25 mouse cellular contexts compared by ENCODE assay signal in the genomic region with DNA sequence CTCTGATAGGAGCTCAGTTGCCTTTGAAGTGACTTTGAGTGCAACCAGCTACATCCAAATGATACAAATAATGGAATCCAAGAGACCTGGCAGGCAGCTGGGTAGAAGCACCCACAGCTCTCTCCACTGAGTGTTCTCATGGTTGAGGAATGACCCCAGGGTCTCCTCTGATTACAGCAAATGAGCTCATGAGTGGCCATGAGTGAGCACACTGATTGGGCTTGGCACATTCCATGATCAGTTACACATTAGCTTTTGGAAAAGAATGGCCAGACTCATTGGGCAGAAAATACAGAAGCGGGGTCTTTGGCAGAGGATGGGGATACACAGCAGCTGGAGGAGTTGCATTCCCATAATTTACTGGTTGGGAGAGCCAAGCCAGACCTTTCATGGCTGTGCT.
DNase-seq lines count a peak whose midpoint lies in the region; ATAC-seq lines count a peak whose summit lies in the region.
"Had no signal": no experiment of that assay in that cellular context is flagged by ENCODE, and none has a peak within 500 bp of the region (broad histone marks: within the 10 kb centered on the region; RNA-seq: fewer than 3 reads in every experiment).

No protein-coding gene starts in this region.

- no peak overlapping the region for H3K4me3 ChIP-seq in embryonic facial prominence, embryonic 14.5 days (ENCODE audit: low read depth, low read length)
- H3K4me3 ChIP-seq in embryonic facial prominence, embryonic 10.5 days = no peak overlapping the region
- no peak overlapping the region for H3K4me3 ChIP-seq in forebrain, embryonic 16.5 days (replicated peaks; ENCODE audit: low read length)
- H3K4me3 ChIP-seq in forebrain, embryonic 15.5 days = no peak overlapping the region
- H3K4me3 ChIP-seq in hindbrain, embryonic 15.5 days = no peak overlapping the region
- H3K4me3 ChIP-seq in hindbrain, embryonic 11.5 days (ENCODE audit: low read depth, low read length) = no peak overlapping the region
- no peak overlapping the region for H3K4me3 ChIP-seq in midbrain, embryonic 16.5 days (ENCODE audit: low read depth, low read length)
- H3K4me3 ChIP-seq: embryonic facial prominence, embryonic 12.5 days; embryonic facial prominence, embryonic 15.5 days; erythroblast, embryonic 14.5 days; forebrain, embryonic 10.5 days had no signal

- no peaks in the 10 kb centered on the region for H3K27me3 ChIP-seq in embryonic facial prominence, embryonic 14.5 days (replicated peaks; ENCODE audit: control insufficient read depth, insufficient read depth, low read length)
- H3K27me3 ChIP-seq in embryonic facial prominence, embryonic 10.5 days (replicated peaks; ENCODE audit: low read depth, poor library complexity, severe bottlenecking) = no peaks in the 10 kb centered on the region
- H3K27me3 ChIP-seq in forebrain, embryonic 16.5 days (replicated peaks; ENCODE audit: control insufficient read depth, insufficient read depth, low read length) = no peaks in the 10 kb centered on the region
- no peaks in the 10 kb centered on the region for H3K27me3 ChIP-seq in forebrain, embryonic 15.5 days
- H3K27me3 ChIP-seq in hindbrain, embryonic 15.5 days = no peaks in the 10 kb centered on the region
- no peaks in the 10 kb centered on the region for H3K27me3 ChIP-seq in hindbrain, embryonic 11.5 days (ENCODE audit: control insufficient read depth, insufficient read depth, low read length)
- H3K27me3 ChIP-seq in midbrain, embryonic 16.5 days (ENCODE audit: control insufficient read depth, insufficient read depth, low read depth, low read length) = no peaks in the 10 kb centered on the region
- H3K27me3 ChIP-seq: embryonic facial prominence, embryonic 12.5 days; embryonic facial prominence, embryonic 15.5 days had no signal

- no peaks in the 10 kb centered on the region for H3K4me1 ChIP-seq in embryonic facial prominence, embryonic 14.5 days (ENCODE audit: control insufficient read depth, insufficient read depth, low read length)
- H3K4me1 ChIP-seq in embryonic facial prominence, embryonic 10.5 days = no peaks in the 10 kb centered on the region
- no peaks in the 10 kb centered on the region for H3K4me1 ChIP-seq in forebrain, embryonic 16.5 days (replicated peaks; ENCODE audit: control insufficient read depth, insufficient read depth, low read length)
- no peaks in the 10 kb centered on the region for H3K4me1 ChIP-seq in forebrain, embryonic 15.5 days
- H3K4me1 ChIP-seq in hindbrain, embryonic 15.5 days (replicated peaks) = no peaks in the 10 kb centered on the region
- no peaks in the 10 kb centered on the region for H3K4me1 ChIP-seq in hindbrain, embryonic 11.5 days (replicated peaks; ENCODE audit: control insufficient read depth, insufficient read depth, low read length)
- no peaks in the 10 kb centered on the region; the same call in 1 of the 2 replicates for H3K4me1 ChIP-seq in midbrain, embryonic 16.5 days (ENCODE audit: control insufficient read depth, insufficient read depth, low read length)
- H3K4me1 ChIP-seq: embryonic facial prominence, embryonic 12.5 days; embryonic facial prominence, embryonic 15.5 days; forebrain, embryonic 10.5 days had no signal

- no peak overlapping the region for H3K4me2 ChIP-seq in embryonic facial prominence, embryonic 14.5 days (ENCODE audit: low read depth, low read length)
- H3K4me2 ChIP-seq in forebrain, embryonic 16.5 days (ENCODE audit: low read length) = no peak overlapping the region
- H3K4me2 ChIP-seq in forebrain, embryonic 15.5 days (replicated peaks) = no peak overlapping the region
- H3K4me2 ChIP-seq in hindbrain, embryonic 15.5 days = no peak overlapping the region
- no peak overlapping the region for H3K4me2 ChIP-seq in hindbrain, embryonic 11.5 days (replicated peaks; ENCODE audit: low read depth, low read length)
- H3K4me2 ChIP-seq in midbrain, embryonic 16.5 days (ENCODE audit: low read length) = no peak overlapping the region
- H3K4me2 ChIP-seq: embryonic facial prominence, embryonic 12.5 days; embryonic facial prominence, embryonic 15.5 days had no signal

- no peaks in the 10 kb centered on the region for H3K9me3 ChIP-seq in embryonic facial prominence, embryonic 14.5 days (ENCODE audit: control insufficient read depth, low read length)
- no peaks in the 10 kb centered on the region for H3K9me3 ChIP-seq in embryonic facial prominence, embryonic 10.5 days
- H3K9me3 ChIP-seq in forebrain, embryonic 16.5 days (ENCODE audit: control insufficient read depth, low read length) = no peaks in the 10 kb centered on the region
- no peaks in the 10 kb centered on the region for H3K9me3 ChIP-seq in forebrain, embryonic 15.5 days
- H3K9me3 ChIP-seq in hindbrain, embryonic 15.5 days = no peaks in the 10 kb centered on the region
- H3K9me3 ChIP-seq in hindbrain, embryonic 11.5 days (ENCODE audit: control insufficient read depth, low read length) = no peaks in the 10 kb centered on the region
- H3K9me3 ChIP-seq in midbrain, embryonic 16.5 days (replicated peaks; ENCODE audit: control insufficient read depth, low read length, poor library complexity, severe bottlenecking) = no peaks in the 10 kb centered on the region
- H3K9me3 ChIP-seq: embryonic facial prominence, embryonic 12.5 days; embryonic facial prominence, embryonic 15.5 days; forebrain, embryonic 10.5 days had no signal

- ATAC-seq in embryonic facial prominence, embryonic 14.5 days (ENCODE audit: low read depth) = peak; percentile 41; the same call in 1 of the 2 replicates
- ATAC-seq in forebrain, embryonic 16.5 days = 0 out of 2 replicates have a peak, but pooled peaks have one; percentile 12
- ATAC-seq in forebrain, embryonic 15.5 days (replicated peaks) = no peak
- 0 out of 2 replicates have a peak, but pooled peaks have one; percentile 30 for ATAC-seq in hindbrain, embryonic 15.5 days (ENCODE audit: low FRiP score, low read depth)
- no peak for ATAC-seq in hindbrain, embryonic 11.5 days (ENCODE audit: low FRiP score)
- no peak for ATAC-seq in midbrain, embryonic 16.5 days
- ATAC-seq: CD4-positive, CD25-positive, alpha-beta regulatory T cell, adult 4 months had no signal

- 80% methylated on average over 1 of the region's 1 CpGs for WGBS in embryonic facial prominence, embryonic 14.5 days
- 83% methylated on average over 1 of the region's 1 CpGs for WGBS in embryonic facial prominence, embryonic 10.5 days
- WGBS in forebrain, embryonic 16.5 days = 67% methylated on average over 1 of the region's 1 CpGs
- 65% methylated on average over 1 of the region's 1 CpGs for WGBS in forebrain, embryonic 15.5 days
- WGBS in hindbrain, embryonic 15.5 days = 87% methylated on average over 1 of the region's 1 CpGs
- 95% methylated on average over 1 of the region's 1 CpGs for WGBS in hindbrain, embryonic 11.5 days
- WGBS in midbrain, embryonic 16.5 days = 93% methylated on average over 1 of the region's 1 CpGs

- H3K9ac ChIP-seq in embryonic facial prominence, embryonic 14.5 days (ENCODE audit: low read depth, low read length) = no peak overlapping the region
- H3K9ac ChIP-seq in forebrain, embryonic 16.5 days (replicated peaks; ENCODE audit: low read depth, low read length) = no peak overlapping the region
- H3K9ac ChIP-seq in forebrain, embryonic 15.5 days (replicated peaks) = no peak overlapping the region
- no peak overlapping the region for H3K9ac ChIP-seq in hindbrain, embryonic 15.5 days
- H3K9ac ChIP-seq in hindbrain, embryonic 11.5 days (ENCODE audit: low read depth, low read length) = no peak overlapping the region
- H3K9ac ChIP-seq in midbrain, embryonic 16.5 days (ENCODE audit: low read depth, low read length) = no peak overlapping the region
- H3K9ac ChIP-seq: embryonic facial prominence, embryonic 12.5 days; embryonic facial prominence, embryonic 15.5 days had no signal

- no peak overlapping the region for H3K27ac ChIP-seq in embryonic facial prominence, embryonic 14.5 days (replicated peaks; ENCODE audit: low read depth, low read length)
- no peak overlapping the region for H3K27ac ChIP-seq in embryonic facial prominence, embryonic 10.5 days (replicated peaks)
- H3K27ac ChIP-seq in forebrain, embryonic 16.5 days (ENCODE audit: low read length) = no peak overlapping the region
- H3K27ac ChIP-seq in forebrain, embryonic 15.5 days (replicated peaks) = no peak overlapping the region
- H3K27ac ChIP-seq in hindbrain, embryonic 15.5 days (replicated peaks) = no peak overlapping the region
- H3K27ac ChIP-seq in hindbrain, embryonic 11.5 days (ENCODE audit: low read depth, low read length) = no peak overlapping the region
- H3K27ac ChIP-seq in midbrain, embryonic 16.5 days (ENCODE audit: low read length) = no peak overlapping the region
- H3K27ac ChIP-seq: embryonic facial prominence, embryonic 12.5 days; embryonic facial prominence, embryonic 15.5 days; forebrain, embryonic 10.5 days had no signal

- DNase-seq in embryonic facial prominence, embryonic 14.5 days (ENCODE audit: low spot score) = peak; percentile 54
- no peak for DNase-seq in embryonic facial prominence, embryonic 10.5 days (ENCODE audit: low spot score)
- no peak for DNase-seq in hindbrain, embryonic 11.5 days (ENCODE audit: low spot score)
- peak; percentile 72 for DNase-seq in retina, postnatal 1 day
- DNase-seq: adrenal gland, adult 2 months; adrenal gland, postnatal 10 days; adrenal gland, postnatal 25 days; B cell, adult 2 months; cerebellum, adult 11 months; cerebellum, adult 18-20 months; cerebellum, adult 8-10 months; cerebellum, adult 9-11 months; cerebellum, postnatal 14 days; cerebellum, postnatal 36 days; embryo, embryonic 11 days had no signal

- no peaks in the 10 kb centered on the region for H3K36me3 ChIP-seq in embryonic facial prominence, embryonic 14.5 days (ENCODE audit: control insufficient read depth, insufficient read depth, low read length)
- no peaks in the 10 kb centered on the region for H3K36me3 ChIP-seq in embryonic facial prominence, embryonic 10.5 days (replicated peaks)
- H3K36me3 ChIP-seq in forebrain, embryonic 16.5 days (ENCODE audit: control insufficient read depth, insufficient read depth) = no peaks in the 10 kb centered on the region
- no peaks in the 10 kb centered on the region for H3K36me3 ChIP-seq in forebrain, embryonic 15.5 days
- no peaks in the 10 kb centered on the region for H3K36me3 ChIP-seq in hindbrain, embryonic 15.5 days
- no peaks in the 10 kb centered on the region for H3K36me3 ChIP-seq in hindbrain, embryonic 11.5 days (ENCODE audit: control insufficient read depth, insufficient read depth, low read length)
- H3K36me3 ChIP-seq in midbrain, embryonic 16.5 days (ENCODE audit: control insufficient read depth, insufficient read depth, low read length) = no peaks in the 10 kb centered on the region
- H3K36me3 ChIP-seq: embryonic facial prominence, embryonic 12.5 days; embryonic facial prominence, embryonic 15.5 days; forebrain, embryonic 10.5 days; G1E had no signal

Comparison
In these comparisons a context has a peak if more than half of its experiments do, and no peak if none do; other contexts are left out.
1. ATAC-seq: peak in embryonic facial prominence, embryonic 14.5 days (single experiment), forebrain, embryonic 16.5 days (single experiment) and hindbrain, embryonic 15.5 days (single experiment); none in forebrain, embryonic 15.5 days (single experiment), hindbrain, embryonic 11.5 days (single experiment) and midbrain, embryonic 16.5 days (single experiment).
2. DNase-seq: peak in embryonic facial prominence, embryonic 14.5 days (single experiment) and retina, postnatal 1 day (single experiment); none in embryonic facial prominence, embryonic 10.5 days (single experiment) and hindbrain, embryonic 11.5 days (single experiment).